Mouse (Mus musculus): ENCODE results near the gene Gan.

The Gan gene

DNA sequence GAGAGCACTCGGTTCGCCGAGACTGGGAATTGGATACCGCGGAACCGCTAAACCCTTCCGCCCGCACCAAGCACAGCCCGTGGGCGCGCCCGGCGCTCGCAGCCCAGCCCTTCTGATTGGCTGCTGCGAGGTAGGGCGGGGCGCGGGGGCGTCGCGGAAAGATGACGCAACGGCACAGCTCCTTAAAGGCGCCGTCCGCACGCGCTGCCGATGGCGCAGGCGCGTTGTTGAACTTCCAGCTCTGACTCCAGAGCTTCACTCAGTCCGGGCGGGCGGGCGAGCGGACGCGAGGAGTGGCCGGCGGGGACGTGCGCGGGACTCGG is 205 bp upstream of the Gan start:
- DNase-seq (ENCODE audit: low spot score): peak; percentile 97

DNA sequence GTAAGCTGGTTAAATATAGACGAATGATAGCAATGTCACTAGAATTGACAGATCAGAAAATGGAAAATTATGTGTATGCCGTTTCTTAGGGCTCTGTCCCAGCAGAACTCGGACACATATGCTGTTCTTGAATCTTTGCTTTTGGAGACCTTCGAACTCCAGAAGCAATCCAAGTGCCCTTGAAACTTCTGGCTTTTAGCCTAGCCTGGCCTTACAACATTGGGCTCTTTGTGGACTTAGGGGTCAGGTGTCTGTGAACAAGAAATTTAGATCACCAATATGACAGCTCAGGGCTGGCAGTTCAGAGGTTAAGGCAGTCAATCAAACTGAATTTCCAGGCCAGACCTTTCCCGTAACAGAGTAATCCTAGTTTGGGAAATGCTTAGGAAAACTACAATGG is 1.1 kb downstream of the Gan start:
- no peak for DNase-seq (ENCODE audit: low spot score)

GRCm38 (mm10) chr8:117164912-117165311 is 7.0 kb downstream of the Gan start:
- DNase-seq (ENCODE audit: low spot score): no peak

- no peak for DNase-seq (ENCODE audit: low spot score)
Observed at GRCm38 (mm10) chr8:117165542-117165941, 7.6 kb downstream of the Gan start.

GRCm38 (mm10) chr8:117166515-117166914 is 8.6 kb downstream of the Gan start:
- DNase-seq (ENCODE audit: low spot score): no peak

- no peak for DNase-seq (ENCODE audit: low spot score)
Observed at GRCm38 (mm10) chr8:117167243-117167883, 9.4 kb downstream of the Gan start.

GRCm38 (mm10) chr8:117168378-117168777 is 10.4 kb downstream of the Gan start:
- DNase-seq (ENCODE audit: low spot score): no peak

DNA sequence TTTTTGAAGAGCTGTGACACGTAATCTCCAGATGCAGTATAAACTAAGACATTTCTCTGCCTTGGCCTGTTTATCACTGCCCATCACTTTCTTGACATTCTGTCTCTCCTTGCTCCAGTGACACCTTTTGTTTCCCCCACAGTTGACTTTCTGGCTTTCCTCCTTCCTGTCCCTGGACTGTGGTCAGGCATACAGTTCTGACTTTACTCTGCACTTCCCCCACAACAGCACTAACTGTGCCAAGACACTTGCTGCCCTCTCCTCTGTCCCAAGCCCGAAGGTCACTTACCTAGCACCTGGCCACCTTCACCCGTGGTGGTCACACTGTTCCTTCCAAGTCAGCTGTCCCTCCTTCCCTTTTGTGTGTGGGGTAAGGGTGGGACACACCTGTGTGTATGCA is 13.9 kb downstream of the Gan start:
- DNase-seq (ENCODE audit: low spot score): no peak

GRCm38 (mm10) chr8:117172904-117173303 is 15.0 kb downstream of the Gan start:
- peak; percentile 40 for DNase-seq (ENCODE audit: low spot score)

DNA sequence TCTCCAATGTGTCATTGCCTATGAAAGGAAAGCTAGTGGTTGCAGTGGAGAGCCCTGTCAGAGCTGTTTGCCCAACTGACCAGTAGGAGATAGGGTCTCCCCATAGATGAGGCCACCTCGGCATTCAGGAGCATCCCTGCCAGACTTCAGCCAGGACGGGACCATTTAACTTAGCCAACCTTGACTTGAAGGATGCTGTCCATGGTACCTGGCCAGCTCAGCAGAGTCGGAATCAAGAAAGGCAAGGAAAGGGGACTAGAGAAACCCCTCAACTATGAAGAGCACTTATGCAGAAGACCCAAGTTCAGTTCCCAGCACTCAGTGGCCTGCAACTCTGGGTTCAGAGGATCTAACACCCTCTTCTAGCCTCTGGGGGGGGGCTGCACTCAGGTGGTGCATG is 15.8 kb downstream of the Gan start:
- no peak for DNase-seq (ENCODE audit: low spot score)

GRCm38 (mm10) chr8:117174536-117174935 is 16.6 kb downstream of the Gan start:
- no peak for DNase-seq (ENCODE audit: low spot score)

DNA sequence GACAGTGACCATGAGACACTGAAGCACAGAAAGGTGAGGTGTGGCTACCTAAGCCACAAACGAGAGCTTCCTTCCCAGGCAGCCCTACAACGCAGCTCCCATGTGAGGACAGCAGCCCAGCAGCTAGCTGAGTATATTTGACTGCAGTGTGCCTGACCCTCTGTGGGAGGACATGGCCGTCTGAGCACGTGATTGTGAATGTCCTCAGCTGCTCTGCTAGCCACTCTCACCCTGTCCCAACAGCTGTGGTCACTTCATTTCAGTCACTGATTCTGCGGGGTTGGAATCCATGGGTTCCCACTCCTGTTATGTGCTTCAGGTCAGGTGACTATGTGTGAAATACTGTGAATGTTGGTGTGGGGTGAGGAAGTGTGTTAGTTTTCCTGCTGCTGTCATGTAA is 18.4 kb downstream of the Gan start:
- DNase-seq (ENCODE audit: low spot score): no peak

- DNase-seq (ENCODE audit: low spot score): no peak
Observed at GRCm38 (mm10) chr8:117177236-117177635, 19.3 kb downstream of the Gan start.

DNA sequence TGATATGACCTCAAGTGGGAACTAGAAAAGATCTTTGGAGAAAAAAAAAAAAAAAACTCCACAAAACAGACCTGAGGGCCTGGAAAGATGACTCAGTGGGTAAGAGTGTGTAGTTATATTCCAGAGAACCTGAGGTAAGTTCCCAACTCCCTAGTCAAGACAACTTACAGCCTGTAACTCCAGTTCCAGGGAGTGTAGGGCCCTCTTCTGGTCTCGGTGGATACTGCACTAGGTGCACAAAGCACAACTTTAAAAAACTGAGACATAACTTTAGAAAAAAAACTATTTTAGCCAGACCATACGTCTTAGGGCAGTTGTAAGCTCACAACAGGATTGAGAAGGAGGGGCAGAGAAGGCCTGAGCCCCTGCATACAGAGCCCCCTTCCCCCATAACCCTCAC is 20.1 kb downstream of the Gan start:
- DNase-seq (ENCODE audit: low spot score): no peak

DNA sequence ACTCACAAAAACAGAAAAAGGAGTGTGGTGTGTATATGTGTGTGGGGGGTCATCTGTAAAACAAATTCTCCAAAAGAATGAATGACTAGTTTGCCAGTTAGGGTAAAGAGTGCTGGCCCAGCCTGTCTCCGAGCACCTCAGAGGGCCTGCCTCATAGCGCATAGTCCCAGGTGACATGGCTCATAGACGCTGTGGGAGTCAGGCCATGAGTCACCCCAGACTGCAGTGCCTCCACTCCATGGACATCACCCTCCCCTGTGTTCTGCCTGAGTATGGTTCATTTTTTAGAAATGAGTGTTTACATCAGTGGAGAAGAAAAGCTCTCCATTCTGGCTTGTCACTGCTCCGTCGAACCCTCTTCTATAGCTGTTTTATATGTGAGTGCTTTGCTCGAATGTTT is 20.7 kb downstream of the Gan start:
- DNase-seq (ENCODE audit: low spot score): no peak

DNA sequence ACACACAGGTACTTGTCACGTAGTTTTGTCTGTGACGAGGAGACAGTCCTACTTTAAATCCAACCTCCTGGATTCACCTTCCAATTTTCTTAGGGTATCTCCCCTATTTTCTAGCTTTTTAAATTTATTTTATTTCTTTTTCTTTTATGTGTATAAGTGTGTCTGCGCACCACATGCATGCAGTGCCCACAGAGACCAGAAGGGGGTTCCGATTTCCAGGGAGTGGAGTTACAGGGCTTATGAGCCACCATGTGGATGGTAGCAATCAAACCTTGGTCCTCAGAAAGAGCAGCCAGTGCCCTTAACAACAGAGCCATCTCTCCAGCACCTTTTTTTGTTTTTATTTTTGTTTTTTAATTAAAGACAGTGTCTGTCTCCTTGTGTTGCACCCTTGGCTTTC is 24.8 kb downstream of the Gan start:
- DNase-seq (ENCODE audit: low spot score): no peak

DNA sequence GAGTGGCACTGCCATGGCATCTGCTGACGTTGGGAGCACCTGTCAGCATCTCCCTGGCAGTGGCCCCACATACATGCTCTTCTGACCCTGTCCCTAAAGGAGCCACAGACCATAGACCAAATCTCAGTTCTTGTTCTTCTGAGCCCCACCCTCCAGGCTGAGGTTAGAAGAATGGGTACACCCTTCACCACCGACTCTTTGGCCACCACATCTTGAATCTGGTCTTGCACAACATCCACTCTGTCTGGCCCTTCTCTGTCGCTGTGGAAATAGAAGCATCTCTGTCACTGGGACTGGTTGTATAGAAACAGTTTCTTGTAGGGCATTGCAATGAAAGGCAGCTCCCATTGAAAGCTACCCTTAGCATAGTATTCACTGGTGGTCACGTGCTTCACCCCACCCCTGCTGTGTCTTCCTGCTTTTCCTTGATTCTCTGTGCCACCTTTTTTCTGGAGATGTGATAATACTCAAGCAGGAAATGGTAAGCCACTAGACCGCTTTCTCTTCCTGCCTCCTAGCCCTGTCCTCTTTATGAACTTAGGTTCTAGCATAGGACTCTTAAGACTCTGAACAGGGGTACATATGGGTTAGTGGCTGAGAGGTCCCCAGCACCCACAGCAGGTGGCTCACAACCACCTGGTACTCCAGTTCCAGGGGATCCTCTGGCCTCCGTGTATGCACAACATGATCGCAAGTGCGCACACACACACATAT is 25.9 kb downstream of the Gan start:
- no peak for DNase-seq (ENCODE audit: low spot score)

GRCm38 (mm10) chr8:117194355-117194754 is 36.4 kb downstream of the Gan start:
- DNase-seq (ENCODE audit: low spot score): no peak

DNA sequence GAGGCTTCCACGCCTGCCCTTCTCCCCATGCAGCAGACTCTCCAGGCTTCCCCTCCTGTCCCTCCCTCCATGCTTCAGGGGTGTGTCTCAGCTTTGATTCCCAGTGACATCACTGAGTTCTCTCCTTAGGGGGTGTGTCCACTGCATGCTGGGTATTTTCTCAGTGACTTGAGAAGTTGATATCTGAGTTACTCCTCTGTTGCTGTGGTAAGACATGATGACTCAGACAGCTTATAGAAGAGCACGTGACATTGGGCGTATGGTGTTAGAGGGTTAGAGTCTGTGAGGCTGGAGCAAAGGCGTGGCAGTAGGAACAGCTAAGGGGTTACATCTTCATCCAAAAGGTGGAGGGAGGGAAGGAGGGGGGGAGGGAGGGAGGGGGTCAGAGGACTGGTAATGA is 38.7 kb downstream of the Gan start:
- no peak for DNase-seq (ENCODE audit: low spot score)

DNA sequence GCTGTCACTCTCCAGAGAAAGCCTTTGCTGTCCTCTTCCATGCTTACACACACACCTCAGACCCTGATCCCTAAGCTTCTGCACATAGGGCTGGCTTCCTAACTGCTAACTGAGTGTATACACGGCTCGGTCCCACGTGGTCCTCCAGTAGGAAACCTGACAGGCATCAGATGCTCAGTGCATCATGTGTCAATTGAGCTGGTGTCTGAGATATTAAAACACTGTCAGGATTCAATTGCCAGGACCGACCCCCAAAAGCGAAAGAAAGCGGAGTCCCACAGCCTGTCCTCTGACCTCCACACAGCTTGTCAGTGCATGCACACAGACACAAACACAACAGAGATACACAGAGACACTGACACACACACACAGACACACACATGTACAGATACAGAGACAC is 39.6 kb downstream of the Gan start:
- no peak for DNase-seq (ENCODE audit: low spot score)

GRCm38 (mm10) chr8:117198141-117198935 is 40.4 kb downstream of the Gan start:
- DNase-seq (ENCODE audit: low spot score): peak; percentile 29

DNA sequence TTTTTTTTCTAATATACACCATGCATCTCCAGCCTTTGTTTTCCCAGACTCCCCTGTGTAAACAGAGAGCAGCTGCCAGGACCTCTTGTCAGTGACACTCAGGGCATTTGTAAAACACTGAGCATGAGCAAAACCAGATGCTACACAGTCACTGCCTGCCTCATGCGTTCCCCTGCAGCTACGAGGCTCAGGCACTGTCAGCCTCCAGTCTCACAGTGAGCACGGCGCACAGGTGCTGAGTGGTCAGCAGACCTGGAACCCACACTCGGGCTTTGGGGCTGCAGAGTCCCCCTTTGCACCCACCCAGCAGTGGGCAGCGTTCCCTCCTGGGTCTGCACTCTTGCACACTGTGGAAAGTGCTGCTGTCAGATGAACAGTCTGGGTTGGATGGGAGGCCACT is 41.7 kb downstream of the Gan start:
- DNase-seq (ENCODE audit: low spot score): no peak

DNA sequence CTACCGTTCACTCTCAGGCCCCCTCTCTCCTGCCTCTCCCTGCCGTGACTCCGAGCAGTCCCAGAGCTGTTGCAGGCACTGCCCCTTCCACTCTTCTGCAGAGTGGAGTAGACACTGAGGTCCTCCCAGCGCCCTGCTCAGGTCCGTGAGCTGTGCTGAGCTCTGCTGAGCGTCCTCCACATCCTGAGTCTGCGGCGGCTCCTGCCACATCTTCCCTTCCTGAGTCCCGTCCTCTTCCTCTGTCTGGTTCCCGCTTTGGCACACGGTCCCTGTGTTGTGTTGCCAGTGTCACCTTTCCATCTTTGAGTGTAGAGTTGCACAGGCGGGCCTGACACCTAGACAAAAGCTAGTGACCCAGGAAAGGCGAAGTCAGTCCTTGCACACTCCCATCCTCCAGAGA is 42.4 kb downstream of the Gan start:
- no peak for DNase-seq (ENCODE audit: low spot score)

Measured in ovary, postnatal 36 days (tissue).